Mouse (Mus musculus) liver, postnatal 0 days (tissue): ENCODE measurements around the gene Slc27a2. TPM values are rescaled to one million over a fixed set of nuclear protein-coding genes. Genes with fewer than 3 reads are reported as not detected.

Experiments
- ATAC-seq: fragments of 200-750 bp; cut with Nextera tagmentation; 2 replicates; pipeline ENCODE4 v1.8.0; 2017; ENCODE audit warnings: mild to moderate bottlenecking, moderate library complexity
- DNase-seq: peaks from one replicate; pipeline ENCODE4 v3.0.0-alpha.2; 2016
- H3K27ac ChIP-seq: fragments of 300-500 bp; sonication (generic); 2 replicates; pipeline ENCODE4 v1.5.1; 2014; ENCODE audit warnings: antibody characterized with exemption, moderate library complexity, mild to moderate bottlenecking, low read depth
- H3K27me3 ChIP-seq: fragments of 300-500 bp; sonication (generic); 2 replicates; pipeline ENCODE4 v1.6.1; 2014; ENCODE audit warnings: low read length, control low read depth, mixed read lengths; ENCODE audit not compliant: insufficient read depth
- H3K36me3 ChIP-seq: fragments of 300-500 bp; sonication (generic); replicated peaks from 2 replicates; pipeline ENCODE4 v1.6.1; 2014; ENCODE audit warnings: mild to moderate bottlenecking, control low read depth, low read length, moderate library complexity, mixed read lengths; ENCODE audit not compliant: insufficient read depth
- H3K4me1 ChIP-seq: fragments of 300-500 bp; sonication (generic); 2 replicates; pipeline ENCODE4 v1.6.1; 2014; ENCODE audit warnings: antibody characterized with exemption, mild to moderate bottlenecking, control low read depth; ENCODE audit not compliant: insufficient read depth
- H3K4me2 ChIP-seq: fragments of 300-500 bp; sonication (generic); 2 replicates; pipeline ENCODE4 v1.6.1; 2014; ENCODE audit warnings: low read depth, mild to moderate bottlenecking, low read length, moderate library complexity, mixed read lengths
- H3K4me3 ChIP-seq: fragments of 300-500 bp; sonication (generic); 2 replicates; pipeline ENCODE4 v1.5.1; 2014; ENCODE audit warnings: low read depth, low read length
- H3K9ac ChIP-seq: fragments of 300-500 bp; sonication (generic); replicated peaks from 2 replicates; pipeline ENCODE4 v1.6.1; 2014; ENCODE audit warnings: mild to moderate bottlenecking, moderate library complexity
- H3K9me3 ChIP-seq: fragments of 300-500 bp; sonication (generic); 2 replicates; pipeline ENCODE4 v1.6.1; 2016; ENCODE audit warnings: mild to moderate bottlenecking, control low read depth, low read length, mixed read lengths
- CTCF ChIP-seq: sonication (generic); IDR thresholded peaks from 2 replicates; pipeline ENCODE4 v1.5.1; 2016; ENCODE audit warnings: antibody characterized with exemption, low read depth
- EP300 ChIP-seq: IDR thresholded peaks from 2 replicates; pipeline ENCODE4 v1.6.1; 2016; ENCODE audit warnings: antibody characterized with exemption, low read depth, mild to moderate bottlenecking
- WGBS: fragments of 180-500 bp; shearing (Covaris S2); extraction: QIAGEN DNeasy Blood & Tissue Kit; methylation state at CpG from one replicate; pipeline ENCODE4 v1.1.7; 2014; ENCODE audit not compliant: insufficient replicate concordance; 5-methylcytosine and 5-hydroxymethylcytosine counted together
- polyA plus RNA-seq: library from polyadenylated mRNA; unstranded; fragments of >200 nt; fragmentation: Nextera tagmentation; extraction: Ambion mirVana; gene quantifications from 2 replicates; pipeline ENCODE4 v1.2.1, GENCODE M21; 2015

Slc27a2 gene
- polyA plus RNA-seq, 1 experiment from 2014 or later, result 1,036 TPM

- WGBS, result 65% methylated on average over 17 of the region's 17 CpGs
- TF ChIP-seq EP300, result no peak
- no peak for TF ChIP-seq CTCF
- H3K27ac ChIP-seq, result peak overlapping the region; percentile 22; the same call in 1 of the 2 replicates
- no peaks in the 10 kb centered on the region for H3K9me3 ChIP-seq
- H3K4me1 ChIP-seq, result no peaks in the 10 kb centered on the region
- no peak overlapping the region for H3K4me3 ChIP-seq
- H3K9ac ChIP-seq, result 0 out of 2 replicates have a peak overlapping the region, but pooled peaks have one; percentile 1
- no peaks in the 10 kb centered on the region for H3K27me3 ChIP-seq
- ATAC-seq (peak; percentile 40; the same call in 1 of the 2 replicates), DNase-seq (no peak)
- no peak overlapping the region for H3K4me2 ChIP-seq
- peaks cover 11% of the 10 kb centered on the region for H3K36me3 ChIP-seq
Measured at GRCm38 (mm10) chr2:126563411-126564105, 11.4 kb downstream of the Slc27a2 start.

GRCm38 (mm10) chr2:126572163-126572562 lies 20.0 kb downstream of the Slc27a2 start:
- H3K36me3 ChIP-seq, result peaks cover 16% of the 10 kb centered on the region

GRCm38 (mm10) chr2:126572747-126573146 lies 20.5 kb downstream of the Slc27a2 start:
- DNase-seq, result no peak
- H3K9ac ChIP-seq, result no peak overlapping the region
- WGBS, result 79% methylated on average over 4 of the region's 4 CpGs

More at GRCm38 (mm10) chr2:126572163-126572562, 20.0 kb downstream of the Slc27a2 start:
- no peak for DNase-seq
- 44% methylated on average over 1 of the region's 1 CpGs for WGBS
- Histone ChIP-seq H3K4me1 (no peaks in the 10 kb centered on the region), H3K27ac (no peak overlapping the region), H3K27me3 (no peaks in the 10 kb centered on the region), H3K9ac (no peak overlapping the region), H3K4me2 (no peak overlapping the region), H3K4me3 (no peak overlapping the region), H3K9me3 (no peaks in the 10 kb centered on the region)
- ATAC-seq, result no peak
- TF ChIP-seq EP300, result no peak
- no peak for TF ChIP-seq CTCF

GRCm38 (mm10) chr2:126575391-126576176 lies 23.4 kb downstream of the Slc27a2 start:
- H3K27me3 ChIP-seq, result no peaks in the 10 kb centered on the region
- TF ChIP-seq CTCF (peak; percentile 31), EP300 (no peak)
- peaks cover 6% of the 10 kb centered on the region for H3K36me3 ChIP-seq
- no peak overlapping the region for H3K4me2 ChIP-seq
- WGBS, result 56% methylated on average over 11 of the region's 11 CpGs
- no peaks in the 10 kb centered on the region for H3K4me1 ChIP-seq
- no peaks in the 10 kb centered on the region for H3K9me3 ChIP-seq
- H3K27ac ChIP-seq, result no peak overlapping the region; the same call in 1 of the 2 replicates
- DNase-seq (no peak), ATAC-seq (peak; percentile 82)
- no peak overlapping the region for H3K4me3 ChIP-seq
- no peak overlapping the region for H3K9ac ChIP-seq

More at GRCm38 (mm10) chr2:126572747-126573146, 20.5 kb downstream of the Slc27a2 start:
- Histone ChIP-seq H3K4me3 (no peak overlapping the region), H3K4me2 (no peak overlapping the region), H3K4me1 (no peaks in the 10 kb centered on the region), H3K9me3 (no peaks in the 10 kb centered on the region), H3K36me3 (peaks cover 16% of the 10 kb centered on the region), H3K27me3 (no peaks in the 10 kb centered on the region), H3K27ac (no peak overlapping the region)
- TF ChIP-seq EP300 (no peak), CTCF (no peak)
- ATAC-seq, result no peak

- no peaks in the 10 kb centered on the region for H3K4me1 ChIP-seq
- H3K27me3 ChIP-seq, result no peaks in the 10 kb centered on the region
- no peaks in the 10 kb centered on the region for H3K9me3 ChIP-seq
- 79% methylated on average over 5 of the region's 5 CpGs for WGBS
- DNase-seq, result no peak
- H3K4me3 ChIP-seq, result no peak overlapping the region
- no peak for ATAC-seq
- no peak overlapping the region for H3K9ac ChIP-seq
- H3K4me2 ChIP-seq, result no peak overlapping the region
- H3K36me3 ChIP-seq, result peaks cover 6% of the 10 kb centered on the region
- no peak overlapping the region for H3K27ac ChIP-seq
- TF ChIP-seq CTCF, result no peak
- no peak for TF ChIP-seq EP300
Measured at GRCm38 (mm10) chr2:126577362-126577761, 25.2 kb downstream of the Slc27a2 start.

- Histone ChIP-seq H3K27ac (no peak overlapping the region), H3K9me3 (no peaks in the 10 kb centered on the region), H3K27me3 (no peaks in the 10 kb centered on the region), H3K36me3 (peaks cover 8% of the 10 kb centered on the region), H3K4me3 (no peak overlapping the region), H3K4me2 (no peak overlapping the region), H3K9ac (no peak overlapping the region), H3K4me1 (no peaks in the 10 kb centered on the region)
- TF ChIP-seq CTCF (no peak), EP300 (no peak)
- ATAC-seq (no peak), DNase-seq (no peak)
- WGBS, result 83% methylated on average over 1 of the region's 1 CpGs
Measured at GRCm38 (mm10) chr2:126579282-126579681, 27.1 kb downstream of the Slc27a2 start.
